In genomic region chr3:145103321-145103720, GRCm38 (mm10) we compare ENCODE assay signal across 33 mouse cellular contexts. TPM values are rescaled to one million over a fixed set of nuclear protein-coding genes. Genes with fewer than 3 reads are reported as not detected.
DNase-seq lines count a peak whose midpoint lies in the region; ATAC-seq and TF ChIP-seq lines count a peak whose summit lies in the region.
"Had no signal": no experiment of that assay in that cellular context is flagged by ENCODE, and none has a peak within 500 bp of the region (broad histone marks: within the 10 kb centered on the region; RNA-seq: fewer than 3 reads in every experiment).

No protein-coding gene starts in this region.

- 43% methylated on average over 2 of the region's 2 CpGs for WGBS in kidney, adult 2 months
- WGBS in kidney, embryonic 15.5 days, result 81% methylated on average over 2 of the region's 2 CpGs

- H3K4me3 ChIP-seq in kidney, adult 2 months (ENCODE audit: insufficient read depth, low read depth, low read length), result no peak overlapping the region
- no peak overlapping the region for H3K4me3 ChIP-seq in kidney, embryonic 15.5 days (replicated peaks)
- H3K4me3 ChIP-seq in embryonic fibroblast, embryonic 13.5 days (ENCODE audit: insufficient read depth, low read length), result no peak overlapping the region
- H3K4me3 ChIP-seq: embryonic facial prominence, embryonic 10.5 days; embryonic facial prominence, embryonic 13.5 days; forebrain, embryonic 10.5 days; forebrain, embryonic 13.5 days; heart, embryonic 12.5 days; heart, embryonic 15.5 days had no signal

- H3K36me3 ChIP-seq in kidney, adult 2 months (ENCODE audit: control insufficient read depth, insufficient read depth, low read length), result no peaks in the 10 kb centered on the region
- H3K36me3 ChIP-seq in kidney, embryonic 15.5 days, result no peaks in the 10 kb centered on the region
- H3K36me3 ChIP-seq: embryonic facial prominence, embryonic 10.5 days; embryonic facial prominence, embryonic 13.5 days; forebrain, embryonic 10.5 days; G1E; heart, embryonic 12.5 days; heart, embryonic 15.5 days had no signal

- no peak overlapping the region for H3K9ac ChIP-seq in kidney, embryonic 15.5 days
- H3K9ac ChIP-seq: embryonic facial prominence, embryonic 13.5 days; forebrain, embryonic 13.5 days; heart, embryonic 15.5 days; hindbrain, embryonic 14.5 days had no signal

- no peaks in the 10 kb centered on the region for H3K9me3 ChIP-seq in kidney, embryonic 15.5 days (replicated peaks)
- H3K9me3 ChIP-seq: embryonic facial prominence, embryonic 13.5 days; forebrain, embryonic 10.5 days; forebrain, embryonic 13.5 days; heart, embryonic 15.5 days had no signal

- TF ChIP-seq CTCF in kidney, adult 2 months (conservative IDR thresholded peaks at IDR 0.05; ENCODE audit: insufficient read depth, insufficient read length, low read depth, low read length), result no peak
- no peak for TF ChIP-seq CTCF in embryonic fibroblast, embryonic 13.5 days (IDR thresholded peaks at IDR 0.05; ENCODE audit: borderline replicate concordance, insufficient read depth, low read length)

- TF ChIP-seq POLR2A in kidney, adult 2 months (IDR thresholded peaks at IDR 0.05; ENCODE audit: low read depth, low read length), result no peak
- TF ChIP-seq POLR2A in embryonic fibroblast, embryonic 13.5 days (IDR thresholded peaks at IDR 0.05; ENCODE audit: low read depth, low read length), result no peak

- H3K4me1 ChIP-seq in kidney, adult 2 months (ENCODE audit: control insufficient read depth, insufficient read depth, low read length), result peaks cover 9% of the 10 kb centered on the region; the same call in 1 of the 2 replicates
- H3K4me1 ChIP-seq in kidney, embryonic 15.5 days, result no peaks in the 10 kb centered on the region
- peaks cover 22% of the 10 kb centered on the region for H3K4me1 ChIP-seq in embryonic fibroblast, embryonic 13.5 days (ENCODE audit: control insufficient read depth, insufficient read depth, low read length)
- H3K4me1 ChIP-seq: embryonic facial prominence, embryonic 13.5 days; forebrain, embryonic 10.5 days; forebrain, embryonic 13.5 days had no signal

- DNase-seq in cerebellum, postnatal 10 days, result peak; percentile 12 to 14
- DNase-seq in cerebellum, postnatal 36 days, result no peak
- peak; percentile 67 for DNase-seq in kidney, adult 2 months
- DNase-seq in spleen, adult 18-20 months, result no peak
- no peak for DNase-seq in thymus, postnatal 0 days (ENCODE audit: low spot score)
- DNase-seq: adrenal gland, adult 8-10 months; adrenal gland, postnatal 25 days; B cell, adult 2 months; cerebellum, adult 18-20 months; cerebellum, adult 9-10 months; cerebellum, postnatal 25 days; embryo, embryonic 11 days; gastrocnemius, postnatal 10 days; heart, adult 18-20 months; heart, postnatal 10 days; heart, postnatal 36 days had no signal

- peak overlapping the region; percentile 39 for H3K27ac ChIP-seq in kidney, adult 2 months (ENCODE audit: insufficient read depth, low read depth, low read length)
- no peak overlapping the region for H3K27ac ChIP-seq in kidney, embryonic 15.5 days
- H3K27ac ChIP-seq in embryonic fibroblast, embryonic 13.5 days (ENCODE audit: insufficient read depth, low read length), result peak overlapping the region; percentile 59
- H3K27ac ChIP-seq: embryonic facial prominence, embryonic 10.5 days; embryonic facial prominence, embryonic 13.5 days; forebrain, embryonic 10.5 days; forebrain, embryonic 13.5 days; heart, embryonic 15.5 days; hindbrain, embryonic 14.5 days; hindbrain, postnatal 0 days had no signal

- no peak for ATAC-seq in kidney, embryonic 15.5 days (replicated peaks; ENCODE audit: low FRiP score)
- ATAC-seq: activated CD4-positive, CD25-positive, alpha-beta regulatory T cell, adult 4 months; forebrain, embryonic 13.5 days; forebrain, embryonic 16.5 days; hindbrain, postnatal 0 days; inflammation-experienced regulatory T-cells, adult 6 months had no signal

- H3K4me2 ChIP-seq in kidney, embryonic 15.5 days, result no peak overlapping the region
- H3K4me2 ChIP-seq: embryonic facial prominence, embryonic 13.5 days; forebrain, embryonic 13.5 days; heart, embryonic 15.5 days; hindbrain, embryonic 14.5 days had no signal

- no peaks in the 10 kb centered on the region for H3K27me3 ChIP-seq in kidney, adult 2 months (replicated peaks; ENCODE audit: control insufficient read depth, insufficient read depth, low read length)
- H3K27me3 ChIP-seq in kidney, embryonic 15.5 days, result no peaks in the 10 kb centered on the region
- H3K27me3 ChIP-seq: CH12.LX; embryonic facial prominence, embryonic 13.5 days; forebrain, embryonic 13.5 days; heart, embryonic 12.5 days; heart, embryonic 15.5 days had no signal

RNA-seq across cellular contexts. Expression of gene Clca2, which starts 4.1 kb away (rescaled TPM):
- 0.08 and 0.14 TPM in 2 replicates for polyA plus RNA-seq in kidney, adult 2 months (2012; rRNA removed)
- polyA plus RNA-seq in kidney, embryonic 15.5 days (2015; fragmentation: Nextera tagmentation; extraction: Ambion mirVana), result 0.32 and 0.41 TPM in 2 replicates
- not detected in 2 replicates for polyA plus RNA-seq in embryonic fibroblast, embryonic 13.5 days (2011; ENCODE audit: insufficient read length, low read depth, missing spikeins)
- polyA plus RNA-seq in thymus, postnatal 0 days (2015; fragmentation: Nextera tagmentation; extraction: Ambion mirVana), result 1.3 and 1.4 TPM in 2 replicates
- polyA plus RNA-seq: activated CD4-positive, CD25-positive, alpha-beta regulatory T cell, adult 4 months; cortical plate, adult 2 months; forebrain, embryonic 13.5 days; frontal cortex, adult 2 months; G1E; hindbrain, postnatal 0 days; inflammation-experienced regulatory T-cells, adult 6 months had no signal

RNA-seq across cellular contexts. Expression of gene Odf2l, which starts 15.1 kb away (rescaled TPM):
- 2.7 and 3.9 TPM in 2 replicates for polyA plus RNA-seq in kidney, adult 2 months (2012; rRNA removed)
- polyA plus RNA-seq in kidney, embryonic 15.5 days (2015; fragmentation: Nextera tagmentation; extraction: Ambion mirVana), result 17.5 and 18.7 TPM in 2 replicates
- polyA plus RNA-seq in embryonic fibroblast, embryonic 13.5 days (2011; ENCODE audit: insufficient read length, low read depth, missing spikeins), result 22.4 and 40.7 TPM in 2 replicates
- polyA plus RNA-seq in thymus, postnatal 0 days (2015; fragmentation: Nextera tagmentation; extraction: Ambion mirVana), result 13.0 and 13.4 TPM in 2 replicates

Comparison
In these comparisons a context has a peak if more than half of its experiments do, and no peak if none do; other contexts are left out.
1. DNase-seq: peak in cerebellum, postnatal 10 days (2 of 2) and kidney, adult 2 months (single experiment); none in cerebellum, postnatal 36 days (0 of 2), spleen, adult 18-20 months (0 of 2) and thymus, postnatal 0 days (single experiment).